Mouse (Mus musculus): Measurements from ENCODE around the gene Cabp1. TPM values are rescaled to one million over a fixed set of nuclear protein-coding genes. Genes with fewer than 3 reads are reported as not detected.
A peak's percentile ranks its signal among the peaks of the same experiment; 100 is the strongest.

Cabp1 gene
- 1.4 and 2.1 TPM in 2 replicates for polyA plus RNA-seq (2015; fragmentation: Nextera tagmentation; extraction: Ambion mirVana)

DNA sequence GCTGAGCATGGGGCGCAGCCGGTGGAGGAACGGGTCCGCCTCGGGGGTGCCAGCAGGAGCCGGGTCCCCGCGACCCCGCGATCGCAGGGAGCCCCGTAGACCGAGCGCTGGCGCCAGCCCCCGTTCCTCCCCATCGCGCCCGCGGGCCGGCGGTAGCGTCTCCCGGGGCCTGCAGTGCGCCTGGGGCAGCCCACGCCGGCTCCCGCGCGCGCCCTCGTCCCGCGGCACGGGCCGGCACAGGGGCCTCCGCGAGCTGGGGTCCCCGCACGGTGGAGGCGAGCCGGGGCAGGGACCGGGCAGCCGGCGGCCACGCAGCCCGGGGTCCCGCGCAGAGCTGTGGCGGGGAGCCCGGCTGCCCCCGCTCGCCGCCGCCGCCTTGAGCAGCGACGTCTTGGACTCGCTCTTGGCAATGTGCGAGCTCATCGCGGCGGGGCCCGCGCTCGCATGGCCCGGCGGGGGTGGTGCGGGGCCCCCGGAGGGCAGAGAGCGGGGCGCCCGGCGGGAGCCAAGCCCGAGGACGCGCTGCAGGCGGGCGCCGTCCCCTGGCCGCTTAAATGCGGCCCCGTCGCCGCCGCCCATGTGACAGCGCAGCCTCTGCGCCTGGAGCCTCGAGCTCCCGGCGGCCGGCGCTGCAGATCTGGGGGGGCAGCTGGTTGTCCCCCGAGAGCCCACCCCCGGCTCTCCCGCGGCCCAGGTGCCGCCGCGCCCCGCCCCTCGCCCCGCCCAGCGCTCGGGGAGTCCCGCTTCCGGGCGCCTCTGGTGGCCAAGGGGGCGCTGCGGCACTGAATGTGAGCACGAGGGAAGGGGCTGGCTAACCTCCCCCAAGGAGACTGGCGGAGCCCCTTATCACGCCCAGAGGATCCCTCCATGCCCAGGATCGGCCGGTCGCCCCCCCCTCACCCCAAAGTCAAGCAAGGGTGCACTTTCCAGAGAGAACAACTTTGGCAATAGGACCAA lies at the start of gene Cabp1:
Gene Cabp1, minus strand, starts transcription at position 713 of the 957 bp plus-strand sequence.
- H3K27ac ChIP-seq, result no peak within 1 kb of the TSS

GRCm38 (mm10) chr5:115240191-115240590 lies 46.0 kb upstream of the Cabp1 start:
- Histone ChIP-seq H3K36me3 (peaks cover 53% of the 10 kb centered on the region), H3K9me3 (no peaks in the 10 kb centered on the region), H3K4me1 (peaks cover 15% of the 10 kb centered on the region), H3K9ac (no peak overlapping the region), H3K4me2 (no peak overlapping the region), H3K4me3 (no peak overlapping the region), H3K27ac (no peak overlapping the region), H3K27me3 (0 out of 2 replicates have a peak, but pooled peaks cover 1% of the 10 kb centered on the region)
- ATAC-seq (ENCODE audit: borderline replicate concordance, extremely low read depth, low FRiP score, low TSS enrichment), result no peak
- WGBS, result 77% methylated on average over 11 of the region's 11 CpGs

More for the DNA sequence above, at the start of gene Cabp1:
- H3K4me3 ChIP-seq, result peak within 1 kb of the TSS; percentile 51
- no peaks in the 10 kb centered on the region for H3K36me3 ChIP-seq
- peaks cover 25% of the 10 kb centered on the region for H3K4me1 ChIP-seq
- ATAC-seq (ENCODE audit: borderline replicate concordance, extremely low read depth, low FRiP score, low TSS enrichment), result peak; percentile 60
- WGBS, result under 1% methylated on average over 100 of the region's 116 CpGs
- peak within 1 kb of the TSS; percentile 100 for H3K4me2 ChIP-seq
- peaks cover 74% of the 10 kb centered on the region for H3K27me3 ChIP-seq
- H3K9ac ChIP-seq, result peak within 1 kb of the TSS; percentile 41
- no peaks in the 10 kb centered on the region for H3K9me3 ChIP-seq

GRCm38 (mm10) chr5:115238729-115239195 lies 44.6 kb upstream of the Cabp1 start:
- ATAC-seq (ENCODE audit: borderline replicate concordance, extremely low read depth, low FRiP score, low TSS enrichment), result no peak
- Histone ChIP-seq H3K36me3 (peaks cover 39% of the 10 kb centered on the region), H3K4me3 (peak overlapping the region; percentile 78), H3K9ac (peak overlapping the region; percentile 61; the same call in 1 of the 2 replicates), H3K4me2 (peak overlapping the region; percentile 84), H3K9me3 (no peaks in the 10 kb centered on the region), H3K27me3 (peaks cover 14% of the 10 kb centered on the region), H3K27ac (no peak overlapping the region), H3K4me1 (peaks cover 18% of the 10 kb centered on the region)
- WGBS, result 8% methylated on average over 11 of the region's 11 CpGs

- Histone ChIP-seq H3K9ac (peak overlapping the region; percentile 61), H3K4me3 (peak overlapping the region; percentile 78), H3K27ac (peak overlapping the region; percentile 70; the same call in 1 of the 2 replicates), H3K4me1 (peaks cover 18% of the 10 kb centered on the region), H3K36me3 (peaks cover 32% of the 10 kb centered on the region), H3K4me2 (peak overlapping the region; percentile 84), H3K27me3 (peaks cover 17% of the 10 kb centered on the region), H3K9me3 (no peaks in the 10 kb centered on the region)
- peak; percentile 85 for ATAC-seq (ENCODE audit: borderline replicate concordance, extremely low read depth, low FRiP score, low TSS enrichment)
- under 1% methylated on average over 88 of the region's 88 CpGs for WGBS
These were observed 43.9 kb upstream of the Cabp1 start for GRCm38 (mm10) chr5:115237803-115238728.

- WGBS, result under 1% methylated on average over 21 of the region's 21 CpGs
- H3K27ac ChIP-seq, result no peak within 1 kb of the TSS
- no peaks in the 10 kb centered on the region for H3K9me3 ChIP-seq
- H3K36me3 ChIP-seq, result peaks cover 11% of the 10 kb centered on the region; the same call in 1 of the 2 replicates
- ATAC-seq (ENCODE audit: borderline replicate concordance, extremely low read depth, low FRiP score, low TSS enrichment), result peak; percentile 50; the same call in 1 of the 2 replicates
- H3K4me2 ChIP-seq, result peak within 1 kb of the TSS; percentile 99
- peaks cover 17% of the 10 kb centered on the region for H3K27me3 ChIP-seq
- peak within 1 kb of the TSS; percentile 63 for H3K9ac ChIP-seq
- H3K4me3 ChIP-seq, result peak within 1 kb of the TSS; percentile 61
- H3K4me1 ChIP-seq, result peaks cover 18% of the 10 kb centered on the region
These were observed 41.6 kb upstream of the Cabp1 start, which contains the start of gene Pop5 for GRCm38 (mm10) chr5:115235786-115236263. TSS of gene Pop5 (plus strand) at chr5:115235836.

GRCm38 (mm10) chr5:115235323-115235771 lies 41.2 kb upstream of the Cabp1 start:
- ATAC-seq (ENCODE audit: borderline replicate concordance, extremely low read depth, low FRiP score, low TSS enrichment), result peak; percentile 47; the same call in 1 of the 2 replicates
- Histone ChIP-seq H3K27me3 (peaks cover 17% of the 10 kb centered on the region), H3K4me3 (peak overlapping the region; percentile 61), H3K4me1 (peaks cover 18% of the 10 kb centered on the region), H3K9ac (peak overlapping the region; percentile 63), H3K4me2 (peak overlapping the region; percentile 99), H3K36me3 (peaks cover 6% of the 10 kb centered on the region; the same call in 1 of the 2 replicates), H3K27ac (no peak overlapping the region), H3K9me3 (no peaks in the 10 kb centered on the region)
- WGBS, result 1% methylated on average over 45 of the region's 45 CpGs

DNA sequence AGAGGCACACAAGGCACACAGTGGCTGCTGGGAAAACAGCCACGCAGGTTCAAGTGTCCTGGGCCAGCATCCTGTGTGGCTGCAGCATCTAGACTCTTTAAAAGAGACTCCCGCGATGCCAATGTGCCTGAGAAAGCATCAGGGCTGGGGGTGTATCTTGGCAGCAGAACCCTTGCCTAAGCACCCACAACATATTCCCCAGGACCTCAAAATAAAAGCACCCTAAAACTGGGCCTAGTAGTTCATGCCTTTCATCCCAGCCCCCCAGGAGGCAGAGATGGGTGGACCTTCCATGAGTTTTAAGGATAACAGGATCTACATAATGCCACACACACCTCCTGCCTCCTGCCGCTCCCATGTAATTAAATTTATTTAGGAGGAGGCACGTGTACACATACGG lies 40.3 kb upstream of the Cabp1 start:
- Histone ChIP-seq H3K4me1 (peaks cover 18% of the 10 kb centered on the region), H3K4me3 (no peak overlapping the region), H3K36me3 (no peaks in the 10 kb centered on the region), H3K27ac (no peak overlapping the region), H3K9me3 (no peaks in the 10 kb centered on the region), H3K4me2 (peak overlapping the region; percentile 99; the same call in 1 of the 2 replicates), H3K27me3 (peaks cover 17% of the 10 kb centered on the region), H3K9ac (no peak overlapping the region)
- ATAC-seq (ENCODE audit: borderline replicate concordance, extremely low read depth, low FRiP score, low TSS enrichment), result no peak
- WGBS, result 68% methylated on average over 6 of the region's 6 CpGs

DNA sequence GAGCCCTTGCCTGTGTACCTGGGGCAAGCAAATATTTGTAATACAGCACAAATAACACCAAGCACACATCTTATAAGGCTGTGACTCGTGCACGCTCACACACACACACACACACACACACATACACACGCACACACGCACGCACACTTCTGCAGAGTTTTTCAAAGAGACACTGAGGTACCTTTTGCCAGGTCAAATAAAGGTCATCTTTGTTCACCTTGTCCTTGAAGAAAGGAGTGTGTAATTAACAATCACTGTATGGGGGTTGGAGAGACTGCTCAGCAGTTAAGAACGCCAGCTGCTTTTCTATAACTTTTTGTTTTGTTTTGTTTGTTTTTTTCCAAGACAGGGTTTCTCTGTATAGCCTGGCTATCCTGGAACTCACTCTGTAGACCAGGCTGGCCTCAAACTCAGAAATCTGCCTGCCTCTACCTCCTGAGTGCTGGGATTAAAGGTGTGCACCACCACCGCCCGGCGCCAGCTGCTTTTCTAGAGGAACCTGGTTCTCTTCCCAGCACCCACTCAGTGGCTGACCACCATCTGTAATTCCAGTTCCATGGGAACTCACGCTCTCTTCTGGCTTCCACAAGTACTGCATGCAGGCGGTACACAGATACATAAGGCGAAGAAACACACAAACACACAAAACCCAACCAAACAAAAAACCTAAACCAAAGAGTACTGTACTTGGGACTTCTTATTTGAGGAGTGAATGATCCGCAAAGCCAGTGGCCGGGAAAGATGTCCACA lies 39.0 kb upstream of the Cabp1 start:
- H3K4me3 ChIP-seq, result no peak overlapping the region
- H3K4me2 ChIP-seq, result no peak overlapping the region
- H3K27ac ChIP-seq, result no peak overlapping the region
- H3K27me3 ChIP-seq, result peaks cover 17% of the 10 kb centered on the region
- ATAC-seq (ENCODE audit: borderline replicate concordance, extremely low read depth, low FRiP score, low TSS enrichment), result no peak
- H3K4me1 ChIP-seq, result peaks cover 9% of the 10 kb centered on the region
- WGBS, result 81% methylated on average over 14 of the region's 14 CpGs
- no peak overlapping the region for H3K9ac ChIP-seq
- no peaks in the 10 kb centered on the region for H3K36me3 ChIP-seq
- H3K9me3 ChIP-seq, result no peaks in the 10 kb centered on the region

- Histone ChIP-seq H3K4me1 (peaks cover 9% of the 10 kb centered on the region), H3K9me3 (no peaks in the 10 kb centered on the region), H3K27ac (no peak overlapping the region), H3K9ac (no peak overlapping the region), H3K36me3 (no peaks in the 10 kb centered on the region), H3K27me3 (peaks cover 17% of the 10 kb centered on the region), H3K4me2 (no peak overlapping the region), H3K4me3 (no peak overlapping the region)
- WGBS, result 47% methylated on average over 6 of the region's 6 CpGs
- no peak for ATAC-seq (ENCODE audit: borderline replicate concordance, extremely low read depth, low FRiP score, low TSS enrichment)
These were observed 38.3 kb upstream of the Cabp1 start for GRCm38 (mm10) chr5:115232516-115232915.

- no peak overlapping the region for H3K4me3 ChIP-seq
- peaks cover 17% of the 10 kb centered on the region for H3K27me3 ChIP-seq
- WGBS, result 43% methylated on average over 16 of the region's 16 CpGs
- H3K9ac ChIP-seq, result no peak overlapping the region
- no peaks in the 10 kb centered on the region for H3K36me3 ChIP-seq
- peaks cover 7% of the 10 kb centered on the region for H3K4me1 ChIP-seq
- H3K4me2 ChIP-seq, result peak overlapping the region; percentile 12; the same call in 1 of the 2 replicates
- no peak for ATAC-seq (ENCODE audit: borderline replicate concordance, extremely low read depth, low FRiP score, low TSS enrichment)
- no peaks in the 10 kb centered on the region for H3K9me3 ChIP-seq
- H3K27ac ChIP-seq, result no peak overlapping the region
These were observed 37.5 kb upstream of the Cabp1 start for GRCm38 (mm10) chr5:115231552-115232120.

Data from lung, embryonic 15.5 days (tissue).